Mouse (Mus musculus): ENCODE results near the gene Emp1. TPM values are rescaled to one million over a fixed set of nuclear protein-coding genes. Genes with fewer than 3 reads are reported as not detected.

Gene Emp1
- 6.7 and 7.9 TPM in 2 replicates for polyA plus RNA-seq (2016; fragmentation: Nextera tagmentation; extraction: Ambion mirVana)

- 52% methylated on average over 13 of the region's 13 CpGs for WGBS
- H3K27ac ChIP-seq: no peak within 1 kb of the TSS
- H3K4me1 ChIP-seq: peaks cover 17% of the 10 kb centered on the region; the same call in 1 of the 2 replicates
- H3K9ac ChIP-seq: no peak within 1 kb of the TSS
- no peaks in the 10 kb centered on the region for H3K36me3 ChIP-seq (replicated peaks)
- no peaks in the 10 kb centered on the region for H3K9me3 ChIP-seq
- H3K4me2 ChIP-seq: no peak within 1 kb of the TSS
- H3K27me3 ChIP-seq: no peaks in the 10 kb centered on the region
- ATAC-seq (ENCODE audit: low FRiP score): no peak
- no peak within 1 kb of the TSS for H3K4me3 ChIP-seq (replicated peaks)
Observed at GRCm38 (mm10) chr6:135362459-135363159, at the start of gene Emp1. TSS of gene Emp1 (plus strand) at chr6:135362545.

GRCm38 (mm10) chr6:135313981-135314380 is 48.4 kb upstream of the Emp1 start:
- no peak overlapping the region for H3K27ac ChIP-seq
- no peaks in the 10 kb centered on the region for H3K4me1 ChIP-seq
- H3K9ac ChIP-seq: no peak overlapping the region
- H3K36me3 ChIP-seq (replicated peaks): no peaks in the 10 kb centered on the region
- H3K4me2 ChIP-seq: no peak overlapping the region
- H3K27me3 ChIP-seq: no peaks in the 10 kb centered on the region
- no peaks in the 10 kb centered on the region for H3K9me3 ChIP-seq
- ATAC-seq (ENCODE audit: low FRiP score): no peak
- WGBS: 87% methylated on average over 9 of the region's 9 CpGs
- H3K4me3 ChIP-seq (replicated peaks): no peak overlapping the region

DNA sequence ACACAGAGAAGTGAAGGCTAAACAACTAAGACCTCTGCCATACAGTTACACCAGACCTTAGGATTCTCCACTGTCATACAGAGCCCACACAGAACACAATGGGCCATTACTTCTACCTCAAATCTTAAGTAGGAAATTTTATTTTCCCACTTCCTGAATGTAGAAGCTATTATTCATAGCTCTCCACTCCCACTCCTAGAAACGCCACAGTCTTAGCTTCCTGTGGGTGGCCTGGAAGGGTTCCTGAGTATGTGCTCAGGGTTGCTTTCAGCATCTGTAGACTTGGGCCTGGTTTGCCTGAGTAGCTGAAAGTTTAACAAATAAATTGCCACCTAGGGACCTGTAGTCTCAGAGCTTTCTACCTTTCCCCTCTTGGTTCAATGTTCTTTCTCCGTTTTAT is 46.2 kb upstream of the Emp1 start:
- 88% methylated on average over 2 of the region's 2 CpGs for WGBS
- Histone ChIP-seq H3K27ac (no peak overlapping the region), H3K27me3 (no peaks in the 10 kb centered on the region), H3K4me3 (replicated peaks) (no peak overlapping the region), H3K36me3 (replicated peaks) (no peaks in the 10 kb centered on the region), H3K4me1 (no peaks in the 10 kb centered on the region), H3K9ac (no peak overlapping the region), H3K9me3 (no peaks in the 10 kb centered on the region), H3K4me2 (no peak overlapping the region)
- ATAC-seq (ENCODE audit: low FRiP score): no peak

DNA sequence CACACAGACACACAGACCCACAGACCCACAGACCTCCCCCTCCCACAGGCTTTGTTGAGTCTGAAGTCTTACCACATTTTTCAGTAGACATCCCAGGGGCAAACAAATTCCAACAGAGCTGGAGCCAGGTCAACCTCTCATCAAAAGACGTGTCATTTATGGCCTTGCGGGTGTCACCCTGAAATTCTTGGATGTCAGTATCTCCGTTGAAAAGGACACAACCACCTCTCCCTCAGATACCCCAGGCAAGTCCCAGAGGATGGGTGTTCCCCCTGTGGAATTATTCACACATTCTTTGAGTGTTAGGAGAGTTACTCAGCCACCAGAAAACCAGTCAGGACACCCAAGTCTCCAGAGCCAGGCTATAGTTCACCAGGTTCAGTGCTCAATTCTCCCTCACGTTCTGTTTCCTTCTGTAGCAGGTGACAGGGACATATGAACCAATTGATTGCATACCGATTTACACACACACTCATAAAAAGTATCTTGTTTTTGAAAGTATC is 42.9 kb upstream of the Emp1 start:
- no peak overlapping the region for H3K27ac ChIP-seq
- H3K9ac ChIP-seq: no peak overlapping the region
- ATAC-seq (ENCODE audit: low FRiP score): no peak
- WGBS: 86% methylated on average over 5 of the region's 5 CpGs
- no peaks in the 10 kb centered on the region for H3K36me3 ChIP-seq (replicated peaks)
- H3K4me1 ChIP-seq: peaks cover 8% of the 10 kb centered on the region
- H3K4me2 ChIP-seq: no peak overlapping the region
- no peaks in the 10 kb centered on the region for H3K27me3 ChIP-seq
- H3K4me3 ChIP-seq (replicated peaks): no peak overlapping the region
- no peaks in the 10 kb centered on the region for H3K9me3 ChIP-seq

GRCm38 (mm10) chr6:135322749-135323148 is 39.6 kb upstream of the Emp1 start:
- H3K9me3 ChIP-seq: no peaks in the 10 kb centered on the region
- no peaks in the 10 kb centered on the region for H3K36me3 ChIP-seq (replicated peaks)
- H3K27ac ChIP-seq: no peak overlapping the region
- H3K27me3 ChIP-seq: no peaks in the 10 kb centered on the region
- 70% methylated on average over 7 of the region's 7 CpGs for WGBS
- H3K4me1 ChIP-seq: peaks cover 8% of the 10 kb centered on the region
- H3K4me2 ChIP-seq: no peak overlapping the region
- no peak for ATAC-seq (ENCODE audit: low FRiP score)
- H3K9ac ChIP-seq: no peak overlapping the region
- H3K4me3 ChIP-seq (replicated peaks): no peak overlapping the region

DNA sequence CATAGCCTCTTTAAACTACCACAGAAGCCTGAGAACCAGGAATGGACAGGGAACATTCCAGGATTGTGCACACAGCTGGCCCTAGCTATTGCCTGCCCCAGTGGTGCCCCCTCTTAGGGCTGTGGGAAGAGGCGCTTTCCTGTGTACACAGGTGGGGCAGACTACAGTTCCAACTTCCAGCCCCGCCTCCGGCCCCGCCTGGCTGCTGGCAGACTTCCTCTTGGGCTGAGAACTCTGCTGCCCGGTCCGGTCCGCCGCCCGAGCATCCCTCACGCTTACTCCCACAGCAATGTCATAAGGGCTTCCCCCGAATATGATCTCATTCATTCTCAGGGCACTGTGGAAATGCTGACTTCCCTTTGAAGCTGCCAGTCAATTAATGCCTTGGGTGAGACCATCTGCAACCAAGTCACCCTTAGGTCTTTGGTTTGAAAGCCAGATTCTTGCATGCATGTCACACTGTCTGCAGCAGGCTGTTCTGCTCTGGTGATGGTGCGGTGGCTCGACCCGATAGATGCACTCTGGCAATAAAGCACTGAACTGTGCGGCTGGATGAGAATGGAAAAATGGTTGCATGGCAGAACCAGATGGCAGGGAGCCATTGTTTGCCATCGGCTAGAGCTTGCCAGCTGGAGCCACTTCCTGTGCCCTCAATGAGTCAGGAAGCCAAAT is 38.9 kb upstream of the Emp1 start:
- no peak overlapping the region for H3K9ac ChIP-seq
- ATAC-seq (ENCODE audit: low FRiP score): no peak
- H3K4me3 ChIP-seq (replicated peaks): no peak overlapping the region

GRCm38 (mm10) chr6:135324111-135324510 is 38.2 kb upstream of the Emp1 start:
- ATAC-seq (ENCODE audit: low FRiP score): no peak
- Histone ChIP-seq H3K27me3 (no peaks in the 10 kb centered on the region), H3K27ac (no peak overlapping the region), H3K4me2 (no peak overlapping the region), H3K9ac (no peak overlapping the region), H3K9me3 (no peaks in the 10 kb centered on the region), H3K4me1 (peaks cover 8% of the 10 kb centered on the region), H3K4me3 (replicated peaks) (no peak overlapping the region), H3K36me3 (replicated peaks) (no peaks in the 10 kb centered on the region)
- 78% methylated on average over 3 of the region's 3 CpGs for WGBS

More for the DNA sequence above, 38.9 kb upstream of the Emp1 start:
- no peak overlapping the region for H3K27ac ChIP-seq
- H3K36me3 ChIP-seq (replicated peaks): no peaks in the 10 kb centered on the region
- no peaks in the 10 kb centered on the region for H3K9me3 ChIP-seq
- H3K27me3 ChIP-seq: no peaks in the 10 kb centered on the region
- H3K4me2 ChIP-seq: no peak overlapping the region
- 57% methylated on average over 16 of the region's 16 CpGs for WGBS
- peaks cover 8% of the 10 kb centered on the region for H3K4me1 ChIP-seq

- Histone ChIP-seq H3K27me3 (no peaks in the 10 kb centered on the region), H3K9me3 (no peaks in the 10 kb centered on the region), H3K4me1 (peaks cover 8% of the 10 kb centered on the region), H3K27ac (no peak overlapping the region), H3K9ac (no peak overlapping the region), H3K4me3 (replicated peaks) (no peak overlapping the region), H3K36me3 (replicated peaks) (no peaks in the 10 kb centered on the region), H3K4me2 (no peak overlapping the region)
- ATAC-seq (ENCODE audit: low FRiP score): no peak
- WGBS: 85% methylated on average over 9 of the region's 9 CpGs
Observed at GRCm38 (mm10) chr6:135324686-135325300, 37.6 kb upstream of the Emp1 start.

DNA sequence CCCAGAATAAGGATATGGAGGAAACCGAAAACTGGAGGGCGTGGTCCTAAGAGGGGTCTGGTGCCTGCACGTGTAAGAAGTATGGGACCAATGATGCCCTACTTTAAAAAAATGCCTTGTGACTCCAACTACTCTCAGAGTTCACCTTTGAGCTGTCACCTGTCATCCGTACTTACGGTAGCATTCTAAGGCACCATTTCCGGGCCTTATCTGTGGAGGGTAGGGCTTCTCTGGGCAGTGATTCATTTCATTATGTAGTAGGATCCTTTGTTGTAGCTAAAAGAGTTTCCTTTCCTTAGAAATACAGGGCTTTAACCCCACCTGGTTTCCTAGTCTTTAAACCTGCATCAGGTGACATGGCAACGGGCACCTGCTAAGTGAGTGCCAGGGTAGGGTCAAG is 35.5 kb upstream of the Emp1 start:
- ATAC-seq (ENCODE audit: low FRiP score): no peak
- no peak overlapping the region for H3K4me3 ChIP-seq (replicated peaks)
- 85% methylated on average over 7 of the region's 7 CpGs for WGBS
- H3K36me3 ChIP-seq (replicated peaks): no peaks in the 10 kb centered on the region
- no peak overlapping the region for H3K27ac ChIP-seq
- H3K9me3 ChIP-seq: no peaks in the 10 kb centered on the region
- H3K4me2 ChIP-seq: no peak overlapping the region
- H3K27me3 ChIP-seq: no peaks in the 10 kb centered on the region
- peaks cover 8% of the 10 kb centered on the region for H3K4me1 ChIP-seq
- no peak overlapping the region for H3K9ac ChIP-seq

DNA sequence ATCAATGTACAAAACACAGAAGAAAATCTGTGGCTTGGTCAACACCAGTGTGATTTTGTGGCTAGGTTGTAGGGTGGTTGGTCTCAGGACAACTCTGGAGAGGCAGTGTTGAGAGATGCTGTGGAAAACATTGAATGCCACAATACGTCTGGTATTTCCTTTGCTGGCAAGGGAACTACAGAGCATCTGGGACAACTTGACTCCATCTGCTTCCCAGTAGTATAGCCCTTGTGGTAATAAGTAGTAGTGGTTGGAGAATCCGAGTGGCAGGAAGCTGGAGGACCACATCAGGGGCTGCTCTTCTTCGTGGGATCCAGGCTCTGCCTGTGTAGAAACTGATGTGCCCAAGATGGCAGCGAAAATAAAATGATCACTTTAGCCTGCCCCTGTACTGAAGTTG is 30.4 kb upstream of the Emp1 start:
- ATAC-seq (ENCODE audit: low FRiP score): no peak
- Histone ChIP-seq H3K27me3 (no peaks in the 10 kb centered on the region), H3K27ac (no peak overlapping the region), H3K9ac (no peak overlapping the region), H3K36me3 (replicated peaks) (no peaks in the 10 kb centered on the region), H3K4me2 (no peak overlapping the region), H3K4me3 (replicated peaks) (no peak overlapping the region), H3K4me1 (peaks cover 12% of the 10 kb centered on the region), H3K9me3 (no peaks in the 10 kb centered on the region)
- 88% methylated on average over 4 of the region's 4 CpGs for WGBS

DNA sequence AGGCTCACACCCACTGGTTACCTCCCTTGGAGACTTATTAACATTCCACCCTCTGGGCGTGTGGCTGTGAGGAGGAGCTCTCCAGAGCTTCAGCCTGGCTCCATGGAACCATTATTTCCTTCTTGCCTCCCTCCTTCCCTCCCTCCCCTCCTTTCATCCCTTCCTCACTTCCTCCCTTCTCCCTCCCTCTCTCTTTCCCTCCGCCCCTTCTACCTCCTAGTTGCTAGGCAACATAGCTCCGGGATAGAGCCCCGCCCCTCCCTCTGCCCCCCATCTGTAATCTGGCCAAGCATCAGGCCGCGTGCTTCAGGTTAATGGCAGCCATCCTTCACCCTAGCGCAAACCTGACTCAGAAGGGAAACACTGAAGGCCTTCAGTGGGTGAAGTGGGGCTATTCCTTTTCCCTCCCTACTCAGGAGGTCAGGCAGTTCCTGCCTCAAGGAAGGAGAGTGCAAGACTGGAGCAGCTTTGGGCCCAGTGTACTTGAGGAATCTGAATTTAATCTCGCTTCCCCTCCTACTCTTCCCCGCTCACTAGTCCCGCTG is 29.5 kb upstream of the Emp1 start:
- WGBS: 15% methylated on average over 10 of the region's 10 CpGs
- H3K27ac ChIP-seq: no peak overlapping the region
- no peak overlapping the region for H3K4me3 ChIP-seq (replicated peaks)
- no peaks in the 10 kb centered on the region for H3K9me3 ChIP-seq
- H3K9ac ChIP-seq: no peak overlapping the region
- H3K4me1 ChIP-seq: peaks cover 12% of the 10 kb centered on the region
- H3K27me3 ChIP-seq: no peaks in the 10 kb centered on the region
- peak; percentile 71; the same call in 1 of the 2 replicates for ATAC-seq (ENCODE audit: low FRiP score)
- no peaks in the 10 kb centered on the region for H3K36me3 ChIP-seq (replicated peaks)
- peak overlapping the region; percentile 24; the same call in 1 of the 2 replicates for H3K4me2 ChIP-seq

GRCm38 (mm10) chr6:135333994-135334651 is 28.2 kb upstream of the Emp1 start:
- Histone ChIP-seq H3K9ac (no peak overlapping the region), H3K4me1 (peaks cover 12% of the 10 kb centered on the region), H3K4me2 (no peak overlapping the region), H3K4me3 (replicated peaks) (no peak overlapping the region), H3K9me3 (no peaks in the 10 kb centered on the region), H3K27me3 (no peaks in the 10 kb centered on the region), H3K27ac (no peak overlapping the region), H3K36me3 (replicated peaks) (no peaks in the 10 kb centered on the region)
- WGBS: 59% methylated on average over 5 of the region's 5 CpGs
- no peak for ATAC-seq (ENCODE audit: low FRiP score)

Measured in forebrain, embryonic 12.5 days (tissue).